Mouse (Mus musculus) midbrain, embryonic 13.5 days (tissue): ENCODE measurements around the gene Ppp1ca. TPM values are rescaled to one million over a fixed set of nuclear protein-coding genes. Genes with fewer than 3 reads are reported as not detected.

Source experiments
- ATAC-seq: fragments of 200-750 bp; cut with Nextera tagmentation; 2 replicates; pipeline ENCODE4 v1.8.0; 2017; ENCODE audit warnings: mild to moderate bottlenecking, moderate TSS enrichment, moderate library complexity
- H3K27ac ChIP-seq: fragments of 300-500 bp; sonication (generic); 2 replicates; pipeline ENCODE4 v1.5.1; 2015; ENCODE audit warnings: inconsistent platforms, mild to moderate bottlenecking, moderate library complexity
- H3K27me3 ChIP-seq: fragments of 300-500 bp; sonication (generic); 2 replicates; pipeline ENCODE4 v1.6.1; 2015; ENCODE audit warnings: mild to moderate bottlenecking, inconsistent platforms
- H3K36me3 ChIP-seq: fragments of 300-500 bp; sonication (generic); 2 replicates; pipeline ENCODE4 v1.6.1; 2015; ENCODE audit warnings: mild to moderate bottlenecking, inconsistent platforms
- H3K4me1 ChIP-seq: fragments of 300-500 bp; sonication (generic); replicated peaks from 2 replicates; pipeline ENCODE4 v1.6.1; 2015; ENCODE audit warnings: inconsistent platforms
- H3K4me2 ChIP-seq: fragments of 300-500 bp; sonication (generic); replicated peaks from 2 replicates; pipeline ENCODE4 v1.6.1; 2015; ENCODE audit warnings: moderate library complexity, mild to moderate bottlenecking, inconsistent platforms
- H3K4me3 ChIP-seq: fragments of 300-500 bp; sonication (generic); replicated peaks from 2 replicates; pipeline ENCODE4 v1.5.1; 2015; ENCODE audit warnings: mild to moderate bottlenecking, inconsistent platforms
- H3K9ac ChIP-seq: fragments of 300-500 bp; sonication (generic); replicated peaks from 2 replicates; pipeline ENCODE4 v1.6.1; 2015; ENCODE audit warnings: mild to moderate bottlenecking, inconsistent platforms
- H3K9me3 ChIP-seq: fragments of 300-500 bp; sonication (generic); 2 replicates; pipeline ENCODE4 v1.6.1; 2016; ENCODE audit warnings: mild to moderate bottlenecking, inconsistent platforms
- WGBS: fragments of 180-500 bp; shearing (Covaris S2); methylation state at CpG from one replicate; pipeline ENCODE4 v1.1.7; 2015; 5-methylcytosine and 5-hydroxymethylcytosine counted together
- polyA plus RNA-seq: library from polyadenylated mRNA; unstranded; fragments of >200 nt; fragmentation: Nextera tagmentation; extraction: Ambion mirVana; gene quantifications from 2 replicates; pipeline ENCODE4 v1.2.1, GENCODE M21; 2015

Gene Ppp1ca
- polyA plus RNA-seq, 1 experiment from 2014 or later = 651 TPM

GRCm38 (mm10) chr19:4149283-4149682 is 42.6 kb upstream of the Ppp1ca start:
- Histone ChIP-seq H3K36me3 (peaks cover 39% of the 10 kb centered on the region), H3K4me2 (peak overlapping the region; percentile 94), H3K27ac (peak overlapping the region; percentile 54; the same call in 1 of the 2 replicates), H3K9me3 (no peaks in the 10 kb centered on the region), H3K27me3 (no peaks in the 10 kb centered on the region), H3K4me1 (peaks cover 35% of the 10 kb centered on the region), H3K4me3 (peak overlapping the region; percentile 90), H3K9ac (peak overlapping the region; percentile 92)
- 91% methylated on average over 11 of the region's 11 CpGs for WGBS
- ATAC-seq = no peak

DNA sequence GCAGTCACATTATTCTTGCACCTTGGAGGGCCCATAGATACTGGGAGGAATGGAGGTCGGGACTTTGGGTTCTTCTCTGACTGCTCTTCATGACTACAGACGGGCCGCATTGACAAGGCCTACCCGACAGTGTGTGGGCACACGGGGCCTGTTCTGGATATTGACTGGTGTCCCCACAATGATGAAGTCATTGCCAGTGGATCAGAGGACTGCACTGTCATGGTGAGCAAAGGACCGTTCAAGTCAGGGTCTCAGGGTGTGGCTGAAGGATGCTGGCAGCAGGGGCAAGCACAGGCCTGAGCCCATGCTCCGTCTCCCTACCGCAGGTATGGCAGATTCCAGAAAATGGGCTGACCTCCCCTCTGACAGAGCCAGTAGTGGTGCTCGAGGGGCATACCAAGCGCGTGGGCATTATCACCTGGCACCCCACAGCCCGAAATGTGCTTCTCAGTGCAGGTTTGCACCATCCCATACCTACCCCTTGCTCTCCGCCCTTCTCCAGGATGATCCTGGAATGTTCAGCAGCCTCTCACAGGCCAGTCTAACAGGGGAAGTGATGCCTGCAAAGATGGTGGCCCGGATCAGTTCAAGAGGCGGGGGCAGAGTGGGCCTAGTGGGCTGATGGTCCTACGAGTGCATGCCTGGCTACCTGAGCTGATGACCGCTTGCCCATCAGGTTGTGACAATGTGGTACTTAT is 42.0 kb upstream of the Ppp1ca start:
- Histone ChIP-seq H3K9ac (no peak overlapping the region), H3K27me3 (no peaks in the 10 kb centered on the region), H3K4me2 (0 out of 2 replicates have a peak overlapping the region, but pooled peaks have one; percentile 94), H3K36me3 (peaks cover 39% of the 10 kb centered on the region), H3K4me3 (peak overlapping the region; percentile 90), H3K9me3 (no peaks in the 10 kb centered on the region), H3K4me1 (peaks cover 35% of the 10 kb centered on the region), H3K27ac (no peak overlapping the region)
- no peak for ATAC-seq
- 95% methylated on average over 17 of the region's 17 CpGs for WGBS

- Histone ChIP-seq H3K4me3 (no peak overlapping the region), H3K4me1 (peaks cover 35% of the 10 kb centered on the region), H3K4me2 (no peak overlapping the region), H3K9ac (no peak overlapping the region), H3K9me3 (no peaks in the 10 kb centered on the region), H3K36me3 (peaks cover 46% of the 10 kb centered on the region), H3K27me3 (no peaks in the 10 kb centered on the region), H3K27ac (no peak overlapping the region)
- 91% methylated on average over 22 of the region's 22 CpGs for WGBS
- no peak for ATAC-seq
Observed at GRCm38 (mm10) chr19:4150567-4151487, 41.0 kb upstream of the Ppp1ca start.

DNA sequence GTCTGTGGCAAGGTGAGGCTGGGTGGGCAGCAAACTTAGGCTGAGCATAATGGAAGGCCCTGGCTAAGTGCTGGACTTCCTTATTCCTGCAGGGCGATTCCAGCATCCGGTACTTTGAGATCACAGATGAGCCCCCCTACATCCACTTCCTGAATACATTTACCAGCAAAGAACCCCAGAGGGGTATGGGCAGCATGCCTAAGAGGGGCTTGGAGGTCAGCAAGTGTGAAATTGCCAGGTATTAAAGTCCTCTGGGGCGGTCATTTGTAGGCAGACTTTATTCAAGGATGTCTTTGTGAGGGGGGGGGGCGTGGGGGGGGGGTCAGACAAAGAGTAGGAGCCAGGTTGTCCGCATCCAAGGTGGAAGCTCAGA is 40.4 kb upstream of the Ppp1ca start:
- Histone ChIP-seq H3K4me1 (peaks cover 35% of the 10 kb centered on the region), H3K9ac (no peak overlapping the region), H3K9me3 (no peaks in the 10 kb centered on the region), H3K27me3 (no peaks in the 10 kb centered on the region), H3K4me3 (no peak overlapping the region), H3K4me2 (no peak overlapping the region), H3K27ac (no peak overlapping the region), H3K36me3 (peaks cover 52% of the 10 kb centered on the region)
- 80% methylated on average over 5 of the region's 5 CpGs for WGBS
- ATAC-seq = no peak

- no peak overlapping the region for H3K27ac ChIP-seq
- H3K36me3 ChIP-seq = peaks cover 56% of the 10 kb centered on the region
- H3K4me1 ChIP-seq = peaks cover 35% of the 10 kb centered on the region
- H3K4me2 ChIP-seq = no peak overlapping the region
- no peaks in the 10 kb centered on the region for H3K9me3 ChIP-seq
- no peak for ATAC-seq
- H3K27me3 ChIP-seq = no peaks in the 10 kb centered on the region
- no peak overlapping the region for H3K9ac ChIP-seq
- WGBS = 91% methylated on average over 5 of the region's 5 CpGs
- H3K4me3 ChIP-seq = no peak overlapping the region
Observed at GRCm38 (mm10) chr19:4151898-4152297, 40.0 kb upstream of the Ppp1ca start.

DNA sequence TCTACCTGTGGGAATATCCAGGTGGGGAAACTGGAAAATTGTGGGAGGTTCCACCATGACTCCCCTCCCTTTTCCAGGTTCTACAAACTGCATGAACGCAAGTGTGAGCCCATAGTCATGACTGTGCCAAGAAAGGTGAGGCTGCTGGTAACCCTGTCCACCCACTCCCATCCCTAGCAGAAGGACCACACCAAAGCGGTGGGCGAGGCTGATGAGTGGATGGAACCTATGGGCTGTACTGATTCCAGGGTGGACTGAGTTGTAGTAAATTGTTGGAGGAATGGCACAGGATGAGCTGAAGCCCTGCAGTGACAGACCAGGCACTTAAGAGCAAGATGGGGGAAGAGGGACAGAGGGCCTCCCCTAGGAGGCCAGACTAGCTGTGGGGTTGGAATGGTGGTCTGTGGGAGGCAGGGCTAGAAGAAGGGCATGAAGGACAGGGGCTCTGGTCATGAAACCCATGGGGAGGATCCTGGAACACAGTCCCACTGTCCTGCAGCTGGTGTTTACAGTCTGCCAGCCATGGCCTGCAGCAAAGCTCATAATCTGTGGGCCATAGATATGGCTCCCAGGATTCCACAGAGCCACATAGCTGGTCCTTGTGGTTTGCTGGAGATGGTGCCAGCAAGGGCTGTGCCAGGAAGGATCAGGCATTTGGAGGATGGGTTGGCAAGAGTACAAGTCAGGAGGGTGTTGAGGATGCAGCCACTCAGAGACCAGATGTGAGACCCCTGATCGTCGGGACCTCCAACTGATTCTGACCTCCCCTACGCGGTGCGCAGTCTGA is 39.2 kb upstream of the Ppp1ca start:
- H3K4me1 ChIP-seq = peaks cover 33% of the 10 kb centered on the region
- ATAC-seq = no peak
- H3K27me3 ChIP-seq = no peaks in the 10 kb centered on the region
- H3K9me3 ChIP-seq = no peaks in the 10 kb centered on the region
- H3K9ac ChIP-seq = peak overlapping the region; percentile 16; the same call in 1 of the 2 replicates
- H3K4me2 ChIP-seq = no peak overlapping the region
- H3K36me3 ChIP-seq = peaks cover 64% of the 10 kb centered on the region
- 89% methylated on average over 8 of the region's 8 CpGs for WGBS
- H3K27ac ChIP-seq = 0 out of 2 replicates have a peak overlapping the region, but pooled peaks have one; percentile 11
- no peak overlapping the region for H3K4me3 ChIP-seq

- Histone ChIP-seq H3K4me3 (no peak within 1 kb of the TSS), H3K4me1 (peaks cover 27% of the 10 kb centered on the region), H3K4me2 (no peak within 1 kb of the TSS), H3K27me3 (no peaks in the 10 kb centered on the region), H3K27ac (peak within 1 kb of the TSS; percentile 11; the same call in 1 of the 2 replicates), H3K9me3 (no peaks in the 10 kb centered on the region), H3K9ac (peak within 1 kb of the TSS; percentile 16; the same call in 1 of the 2 replicates), H3K36me3 (peaks cover 70% of the 10 kb centered on the region)
- 68% methylated on average over 11 of the region's 11 CpGs for WGBS
- ATAC-seq = no peak
Observed at GRCm38 (mm10) chr19:4153232-4153654, 38.6 kb upstream of the Ppp1ca start, which contains the start of gene Ptprcap. TSS of gene Ptprcap (plus strand) at chr19:4153604.

- Histone ChIP-seq H3K9me3 (no peaks in the 10 kb centered on the region), H3K36me3 (peaks cover 84% of the 10 kb centered on the region), H3K27me3 (no peaks in the 10 kb centered on the region), H3K9ac (no peak overlapping the region), H3K4me2 (no peak overlapping the region), H3K4me3 (no peak overlapping the region), H3K4me1 (peaks cover 16% of the 10 kb centered on the region), H3K27ac (no peak overlapping the region)
- 85% methylated on average over 13 of the region's 13 CpGs for WGBS
- no peak for ATAC-seq
Observed at GRCm38 (mm10) chr19:4154437-4155222, 37.2 kb upstream of the Ppp1ca start.

DNA sequence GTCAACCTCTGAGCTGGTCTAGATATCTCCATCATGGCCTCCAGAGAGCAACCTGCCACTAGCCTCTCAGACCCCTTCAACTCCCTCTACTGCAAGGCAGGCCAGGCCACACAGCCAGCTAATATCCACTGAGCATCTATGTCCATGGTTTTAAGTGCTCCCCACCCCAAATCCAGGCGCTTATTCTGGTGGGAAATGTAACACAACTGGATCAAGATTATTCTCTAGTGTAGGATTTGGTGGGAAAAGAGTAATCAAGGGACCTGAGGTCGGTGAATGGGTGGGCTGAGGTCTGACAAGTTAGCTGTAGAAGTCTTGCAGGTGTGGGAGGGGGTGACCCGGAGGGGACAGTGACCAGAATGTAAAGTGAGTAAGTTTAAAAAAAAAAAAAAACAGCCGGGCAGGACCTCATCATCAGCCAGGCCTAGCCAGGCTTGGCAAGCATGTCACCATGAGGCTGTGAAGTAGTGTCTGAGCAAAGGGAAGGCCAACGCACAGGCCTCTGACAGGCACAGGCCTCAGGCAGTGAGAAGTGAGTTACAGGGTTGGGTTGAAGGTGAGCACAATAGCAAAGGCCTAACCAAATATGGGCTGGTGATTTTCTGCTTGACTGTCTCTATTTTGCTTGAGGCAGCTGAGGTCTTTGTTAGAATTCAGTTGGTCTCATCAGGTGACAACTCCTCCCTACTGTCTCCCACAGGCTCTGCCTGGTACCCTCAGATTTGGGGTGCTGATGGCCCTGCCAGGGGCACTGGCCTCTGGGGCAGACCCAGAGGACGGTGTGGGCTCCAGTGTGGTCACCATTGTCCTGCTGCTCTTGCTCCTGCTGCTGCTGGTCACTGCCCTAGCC is 36.4 kb upstream of the Ppp1ca start:
- WGBS = 68% methylated on average over 6 of the region's 6 CpGs
- ATAC-seq = no peak
- no peaks in the 10 kb centered on the region for H3K27me3 ChIP-seq
- no peak overlapping the region for H3K4me3 ChIP-seq
- peak overlapping the region; percentile 19; the same call in 1 of the 2 replicates for H3K27ac ChIP-seq
- H3K4me2 ChIP-seq = no peak overlapping the region
- peak overlapping the region; percentile 37; the same call in 1 of the 2 replicates for H3K9ac ChIP-seq
- H3K36me3 ChIP-seq = peaks cover 83% of the 10 kb centered on the region
- no peaks in the 10 kb centered on the region for H3K9me3 ChIP-seq
- H3K4me1 ChIP-seq = peaks cover 8% of the 10 kb centered on the region; the same call in 1 of the 2 replicates

DNA sequence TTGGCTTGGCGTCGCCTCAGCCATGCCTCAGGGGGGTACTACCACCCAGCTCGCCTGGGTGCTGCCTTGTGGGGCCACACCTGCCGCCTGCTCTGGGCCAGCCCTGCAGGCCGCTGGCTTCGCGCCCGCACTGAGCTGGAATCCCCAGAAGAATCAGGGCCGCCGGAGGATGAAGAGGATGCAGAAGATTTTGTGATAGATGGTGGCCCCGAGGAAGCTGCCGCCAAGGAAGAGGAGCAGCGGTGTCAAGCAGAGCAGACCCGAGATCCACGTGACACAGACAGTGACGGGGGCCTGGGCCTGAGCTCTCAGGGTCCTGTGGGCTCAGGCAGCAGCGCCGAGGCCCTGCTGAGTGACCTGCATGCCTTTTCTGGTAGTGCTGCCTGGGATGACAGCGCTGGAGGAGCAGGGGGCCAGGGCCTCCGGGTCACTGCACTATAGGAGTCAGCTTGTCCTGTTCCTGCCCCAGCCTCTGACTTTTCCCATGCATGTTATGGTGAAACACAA is 35.7 kb upstream of the Ppp1ca start:
- H3K4me1 ChIP-seq = 0 out of 2 replicates have a peak, but pooled peaks cover 1% of the 10 kb centered on the region
- ATAC-seq = no peak
- H3K9ac ChIP-seq = peak overlapping the region; percentile 37; the same call in 1 of the 2 replicates
- no peaks in the 10 kb centered on the region for H3K9me3 ChIP-seq
- H3K27me3 ChIP-seq = no peaks in the 10 kb centered on the region
- peak overlapping the region; percentile 19; the same call in 1 of the 2 replicates for H3K27ac ChIP-seq
- 67% methylated on average over 20 of the region's 20 CpGs for whole genome bisulfite sequencing
- H3K4me2 ChIP-seq = no peak overlapping the region
- no peak overlapping the region for H3K4me3 ChIP-seq
- peaks cover 83% of the 10 kb centered on the region for H3K36me3 ChIP-seq
